Mouse (Mus musculus): ENCODE measurements around the gene Dclk2. TPM values are rescaled to one million over a fixed set of nuclear protein-coding genes. Genes with fewer than 3 reads are reported as not detected.

Dclk2 gene
- polyA plus RNA-seq, 1 experiment from 2014 or later = 14.1 TPM

DNA sequence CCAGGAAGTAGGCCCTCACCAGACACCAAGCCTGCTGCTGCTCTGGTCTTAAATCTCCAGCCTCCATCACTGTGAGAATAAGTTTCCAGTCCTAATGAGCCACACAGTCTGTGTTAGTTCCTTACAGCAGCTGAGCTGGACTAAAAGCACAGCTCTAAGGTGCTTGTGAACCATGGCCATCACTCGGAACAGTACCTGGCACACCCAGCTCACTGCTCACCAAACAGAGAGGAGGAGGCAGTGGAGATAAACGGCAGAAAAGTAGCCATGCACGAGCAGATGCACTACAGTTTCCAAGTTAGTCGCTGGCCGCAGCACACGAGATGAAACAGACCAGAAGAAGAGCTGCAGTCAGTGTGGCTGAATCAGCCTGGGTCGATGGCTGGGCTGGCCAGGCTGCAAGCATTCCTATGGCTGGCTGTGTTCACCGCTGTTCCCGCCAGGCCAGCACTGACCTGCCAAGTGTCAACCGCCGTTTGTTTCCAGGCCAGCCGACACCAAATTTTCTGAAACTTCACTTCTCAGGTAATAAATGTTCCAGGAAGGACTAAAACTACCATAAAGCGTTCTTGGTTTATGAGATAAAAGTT lies 122.7 kb downstream of the Dclk2 start:
- H3K9me3 ChIP-seq = no peaks in the 10 kb centered on the region
- no peak overlapping the region for H3K4me3 ChIP-seq
- peaks cover 48% of the 10 kb centered on the region for H3K4me1 ChIP-seq
- H3K4me2 ChIP-seq = no peak overlapping the region
- H3K9ac ChIP-seq = no peak overlapping the region
- peaks cover 6% of the 10 kb centered on the region; the same call in 1 of the 2 replicates for H3K36me3 ChIP-seq
- H3K27ac ChIP-seq = no peak overlapping the region
- WGBS = 86% methylated on average over 13 of the region's 13 CpGs
- ATAC-seq (ENCODE audit: insufficient number of reproducible peaks, insufficient read depth, low FRiP score, low TSS enrichment, low read depth) = no peak
- no peaks in the 10 kb centered on the region for H3K27me3 ChIP-seq

DNA sequence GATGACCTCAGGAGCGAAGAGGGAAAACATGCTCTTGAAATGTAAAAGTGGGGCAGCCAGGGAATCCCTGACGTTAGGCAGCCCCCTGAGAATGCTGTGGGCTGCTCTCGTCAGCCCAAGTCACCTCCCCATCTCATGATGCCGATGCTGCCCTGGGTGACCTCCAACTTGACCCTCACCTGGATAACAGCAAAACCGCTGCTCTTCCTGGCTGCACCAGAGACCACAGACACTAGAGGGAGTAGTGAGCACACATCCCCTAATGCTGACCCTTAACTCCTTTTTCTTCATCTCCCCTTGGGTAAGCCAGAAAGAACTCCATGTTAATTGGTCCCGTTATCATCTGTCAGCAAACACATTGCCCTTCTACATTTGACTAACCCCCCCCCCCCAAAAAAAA lies 123.9 kb downstream of the Dclk2 start:
- H3K4me1 ChIP-seq = peaks cover 44% of the 10 kb centered on the region
- 39% methylated on average over 6 of the region's 6 CpGs for WGBS
- no peaks in the 10 kb centered on the region for H3K27me3 ChIP-seq
- ATAC-seq (ENCODE audit: insufficient number of reproducible peaks, insufficient read depth, low FRiP score, low TSS enrichment, low read depth) = no peak
- no peak overlapping the region for H3K27ac ChIP-seq
- no peak overlapping the region for H3K4me3 ChIP-seq
- no peak overlapping the region for H3K9ac ChIP-seq
- no peaks in the 10 kb centered on the region for H3K9me3 ChIP-seq
- H3K4me2 ChIP-seq = no peak overlapping the region
- peaks cover 8% of the 10 kb centered on the region; the same call in 1 of the 2 replicates for H3K36me3 ChIP-seq

GRCm38 (mm10) chr3:86793720-86794191 lies 126.9 kb downstream of the Dclk2 start:
- Histone ChIP-seq H3K4me1 (peaks cover 32% of the 10 kb centered on the region), H3K4me3 (no peak overlapping the region), H3K9ac (no peak overlapping the region), H3K27me3 (no peaks in the 10 kb centered on the region), H3K36me3 (peaks cover 16% of the 10 kb centered on the region; the same call in 1 of the 2 replicates), H3K9me3 (no peaks in the 10 kb centered on the region), H3K4me2 (no peak overlapping the region), H3K27ac (peak overlapping the region; percentile 14; the same call in 1 of the 2 replicates)
- ATAC-seq (ENCODE audit: insufficient number of reproducible peaks, insufficient read depth, low FRiP score, low TSS enrichment, low read depth) = no peak
- 69% methylated on average over 1 of the region's 1 CpGs for WGBS

GRCm38 (mm10) chr3:86793264-86793663 lies 127.4 kb downstream of the Dclk2 start:
- H3K9me3 ChIP-seq = no peaks in the 10 kb centered on the region
- ATAC-seq (ENCODE audit: insufficient number of reproducible peaks, insufficient read depth, low FRiP score, low TSS enrichment, low read depth) = no peak
- H3K27ac ChIP-seq = peak overlapping the region; percentile 14; the same call in 1 of the 2 replicates
- H3K9ac ChIP-seq = no peak overlapping the region
- H3K27me3 ChIP-seq = no peaks in the 10 kb centered on the region
- 79% methylated on average over 4 of the region's 4 CpGs for WGBS
- peaks cover 37% of the 10 kb centered on the region for H3K4me1 ChIP-seq
- H3K36me3 ChIP-seq = peaks cover 16% of the 10 kb centered on the region; the same call in 1 of the 2 replicates
- H3K4me3 ChIP-seq = no peak overlapping the region
- no peak overlapping the region for H3K4me2 ChIP-seq

- peaks cover 16% of the 10 kb centered on the region; the same call in 1 of the 2 replicates for H3K36me3 ChIP-seq
- no peak for ATAC-seq (ENCODE audit: insufficient number of reproducible peaks, insufficient read depth, low FRiP score, low TSS enrichment, low read depth)
- H3K9me3 ChIP-seq = no peaks in the 10 kb centered on the region
- WGBS = 89% methylated on average over 5 of the region's 5 CpGs
- peaks cover 47% of the 10 kb centered on the region for H3K4me1 ChIP-seq
- H3K9ac ChIP-seq = no peak overlapping the region
- no peak overlapping the region for H3K4me3 ChIP-seq
- no peaks in the 10 kb centered on the region for H3K27me3 ChIP-seq
- no peak overlapping the region for H3K4me2 ChIP-seq
- no peak overlapping the region for H3K27ac ChIP-seq
Measured at GRCm38 (mm10) chr3:86789752-86790151, 130.9 kb downstream of the Dclk2 start.

DNA sequence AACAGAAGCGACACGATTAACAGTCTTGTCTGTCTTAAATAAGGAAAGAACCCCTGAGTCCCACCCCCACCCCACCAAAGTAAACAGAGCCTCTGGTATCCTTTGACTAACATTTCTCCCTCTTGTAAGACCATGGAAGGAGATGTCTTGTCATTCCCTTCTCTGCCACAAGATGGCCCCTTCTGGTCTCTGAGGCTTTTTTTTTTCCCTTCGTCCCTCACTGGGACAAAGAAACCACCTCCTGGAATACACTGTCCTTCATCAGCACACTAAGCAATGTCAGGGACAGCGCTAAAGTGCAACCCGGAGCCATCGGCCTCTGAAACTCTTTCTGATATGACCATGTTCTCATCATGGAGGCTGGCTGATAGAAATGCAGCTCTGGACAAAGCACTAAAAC lies 131.9 kb downstream of the Dclk2 start:
- Histone ChIP-seq H3K27ac (no peak overlapping the region), H3K4me3 (no peak overlapping the region), H3K36me3 (peaks cover 22% of the 10 kb centered on the region), H3K9me3 (no peaks in the 10 kb centered on the region), H3K4me1 (peaks cover 39% of the 10 kb centered on the region), H3K4me2 (no peak overlapping the region), H3K9ac (no peak overlapping the region), H3K27me3 (no peaks in the 10 kb centered on the region)
- no peak for ATAC-seq (ENCODE audit: insufficient number of reproducible peaks, insufficient read depth, low FRiP score, low TSS enrichment, low read depth)
- 42% methylated on average over 6 of the region's 6 CpGs for WGBS

DNA sequence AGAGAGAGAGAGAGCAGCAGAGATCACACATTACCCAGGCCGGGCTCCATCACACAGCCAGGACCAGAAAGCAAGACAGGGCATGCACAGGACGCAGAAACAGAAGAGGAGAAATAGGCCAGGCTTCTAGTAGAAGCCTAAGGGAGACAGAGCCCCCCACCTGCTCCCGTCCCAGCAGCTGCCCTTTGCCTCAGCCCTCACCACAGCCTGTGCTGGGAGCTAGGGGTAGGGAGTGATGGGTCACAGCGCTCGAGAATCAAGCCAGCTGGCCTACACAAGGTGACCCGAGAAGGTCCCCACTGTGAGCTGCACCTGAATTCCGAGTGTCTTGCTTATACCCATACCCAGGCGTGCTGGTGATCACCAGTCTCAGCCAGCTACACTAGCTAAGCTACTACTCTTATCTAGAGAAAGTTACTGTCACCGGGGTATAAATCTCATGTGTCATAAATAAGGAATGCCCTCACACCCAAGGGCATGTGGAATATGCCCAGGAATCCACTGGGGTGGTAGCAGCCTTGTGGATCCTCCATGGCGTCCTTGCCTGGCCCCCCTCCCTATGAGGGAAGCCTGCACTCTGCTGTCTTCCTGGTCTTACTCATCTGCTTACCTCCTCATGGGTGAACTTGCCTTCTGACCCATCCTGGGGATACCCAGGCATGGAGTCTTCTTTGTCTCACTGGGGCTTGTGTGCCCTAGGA lies 133.1 kb downstream of the Dclk2 start:
- WGBS = 88% methylated on average over 10 of the region's 10 CpGs
- no peak overlapping the region for H3K9ac ChIP-seq
- peaks cover 25% of the 10 kb centered on the region for H3K36me3 ChIP-seq
- peak; percentile 16; the same call in 1 of the 2 replicates for ATAC-seq (ENCODE audit: insufficient number of reproducible peaks, insufficient read depth, low FRiP score, low TSS enrichment, low read depth)
- no peaks in the 10 kb centered on the region for H3K27me3 ChIP-seq
- H3K4me2 ChIP-seq = no peak overlapping the region
- H3K4me3 ChIP-seq = no peak overlapping the region
- H3K27ac ChIP-seq = peak overlapping the region; percentile 53
- H3K4me1 ChIP-seq = peaks cover 33% of the 10 kb centered on the region
- no peaks in the 10 kb centered on the region for H3K9me3 ChIP-seq

DNA sequence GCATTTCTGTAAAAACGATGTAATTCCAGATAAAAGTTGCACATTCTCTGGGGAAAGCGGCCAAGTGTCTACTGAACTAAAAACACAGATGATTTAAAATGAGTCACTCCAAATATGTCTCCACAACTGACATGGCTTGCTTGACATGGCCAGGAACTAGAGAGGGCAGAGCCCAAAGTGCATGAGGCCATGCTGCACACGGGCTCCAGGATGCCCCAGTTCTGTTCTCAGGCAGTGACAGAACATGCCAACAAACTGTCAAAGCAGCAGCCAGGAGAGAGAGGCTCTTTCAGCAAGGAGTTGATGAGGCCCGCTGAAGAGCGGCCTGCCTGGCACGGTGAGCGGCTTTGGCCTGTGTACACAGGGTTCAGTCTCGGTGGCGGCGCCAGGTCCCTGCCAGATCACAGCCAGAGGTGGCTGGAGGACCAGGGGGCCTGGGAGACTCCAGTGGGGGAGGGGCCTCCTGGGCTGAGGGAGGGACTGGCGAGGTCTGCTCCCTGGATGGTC lies 133.8 kb downstream of the Dclk2 start:
- peaks cover 33% of the 10 kb centered on the region for H3K4me1 ChIP-seq
- H3K36me3 ChIP-seq = peaks cover 25% of the 10 kb centered on the region
- ATAC-seq (ENCODE audit: insufficient number of reproducible peaks, insufficient read depth, low FRiP score, low TSS enrichment, low read depth) = peak; percentile 57
- no peaks in the 10 kb centered on the region for H3K9me3 ChIP-seq
- no peak overlapping the region for H3K4me2 ChIP-seq
- no peaks in the 10 kb centered on the region for H3K27me3 ChIP-seq
- H3K27ac ChIP-seq = peak overlapping the region; percentile 53
- H3K9ac ChIP-seq = peak overlapping the region; percentile 27; the same call in 1 of the 2 replicates
- H3K4me3 ChIP-seq = no peak overlapping the region
- WGBS = 61% methylated on average over 11 of the region's 11 CpGs

- Histone ChIP-seq H3K9me3 (no peaks in the 10 kb centered on the region), H3K36me3 (peaks cover 23% of the 10 kb centered on the region), H3K4me1 (peaks cover 30% of the 10 kb centered on the region), H3K27ac (0 out of 2 replicates have a peak overlapping the region, but pooled peaks have one; percentile 53), H3K9ac (no peak overlapping the region), H3K4me3 (no peak overlapping the region), H3K4me2 (no peak overlapping the region), H3K27me3 (no peaks in the 10 kb centered on the region)
- ATAC-seq (ENCODE audit: insufficient number of reproducible peaks, insufficient read depth, low FRiP score, low TSS enrichment, low read depth) = no peak
- 88% methylated on average over 12 of the region's 12 CpGs for WGBS
Measured at GRCm38 (mm10) chr3:86786280-86786679, 134.4 kb downstream of the Dclk2 start.

- whole genome bisulfite sequencing = 73% methylated on average over 11 of the region's 11 CpGs
- H3K9ac ChIP-seq = no peak overlapping the region
Measured at GRCm38 (mm10) chr3:86784930-86785329, 135.7 kb downstream of the Dclk2 start.

DNA sequence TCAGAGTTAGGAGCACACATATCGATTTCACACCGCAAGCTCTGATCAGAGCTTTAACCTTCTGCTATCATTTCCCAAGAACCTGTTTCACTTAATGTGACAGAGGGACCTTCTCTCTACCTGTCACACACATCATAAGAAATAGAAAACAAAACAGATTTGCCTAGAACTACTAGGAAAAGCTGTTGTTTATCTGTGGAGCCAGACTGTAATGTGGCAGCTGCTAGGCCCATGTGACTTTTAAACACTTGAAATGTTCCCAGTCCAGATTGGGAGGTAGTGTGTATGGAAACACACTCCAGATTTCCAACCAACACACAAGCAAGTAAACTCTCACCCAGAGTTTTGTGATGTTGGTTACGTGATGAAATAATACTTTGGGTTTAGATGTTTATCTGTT lies 136.6 kb downstream of the Dclk2 start:
- peaks cover 32% of the 10 kb centered on the region for H3K36me3 ChIP-seq
- H3K9ac ChIP-seq = no peak overlapping the region
- no peak for ATAC-seq (ENCODE audit: insufficient number of reproducible peaks, insufficient read depth, low FRiP score, low TSS enrichment, low read depth)
- peaks cover 22% of the 10 kb centered on the region for H3K4me1 ChIP-seq
- no peak overlapping the region for H3K4me3 ChIP-seq
- H3K27me3 ChIP-seq = no peaks in the 10 kb centered on the region
- no peaks in the 10 kb centered on the region for H3K9me3 ChIP-seq
- WGBS = 90% methylated on average over 3 of the region's 3 CpGs
- H3K4me2 ChIP-seq = no peak overlapping the region
- no peak overlapping the region for H3K27ac ChIP-seq

More at GRCm38 (mm10) chr3:86784930-86785329, 135.7 kb downstream of the Dclk2 start:
- Histone ChIP-seq H3K36me3 (peaks cover 30% of the 10 kb centered on the region), H3K27me3 (no peaks in the 10 kb centered on the region), H3K4me2 (no peak overlapping the region), H3K4me1 (peaks cover 22% of the 10 kb centered on the region), H3K4me3 (no peak overlapping the region), H3K9me3 (no peaks in the 10 kb centered on the region), H3K27ac (no peak overlapping the region)
- ATAC-seq (ENCODE audit: insufficient number of reproducible peaks, insufficient read depth, low FRiP score, low TSS enrichment, low read depth) = no peak

DNA sequence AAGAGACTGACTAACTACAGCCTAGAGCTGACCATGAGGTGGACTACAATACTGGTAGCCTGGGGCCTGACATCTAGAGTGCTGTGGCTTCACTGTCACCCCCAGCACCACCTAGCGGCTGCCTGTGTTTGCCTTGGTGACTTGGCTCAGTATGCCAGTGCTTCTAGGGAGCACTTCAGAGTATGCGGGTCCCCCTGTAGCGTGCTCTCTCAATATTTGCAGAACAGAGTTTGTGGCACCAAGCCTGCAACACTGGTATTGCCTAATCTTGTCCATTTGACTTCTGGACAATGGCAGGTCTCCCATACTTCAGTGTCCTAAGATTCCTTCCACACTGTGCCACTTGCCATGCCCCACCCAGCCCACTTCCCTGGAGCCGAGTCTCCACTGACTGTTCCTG lies 140.9 kb downstream of the Dclk2 start:
- no peak overlapping the region for H3K27ac ChIP-seq
- H3K4me3 ChIP-seq = no peak overlapping the region
- no peaks in the 10 kb centered on the region for H3K9me3 ChIP-seq
- H3K36me3 ChIP-seq = peaks cover 38% of the 10 kb centered on the region
- H3K27me3 ChIP-seq = no peaks in the 10 kb centered on the region
- no peak for ATAC-seq (ENCODE audit: insufficient number of reproducible peaks, insufficient read depth, low FRiP score, low TSS enrichment, low read depth)
- no peak overlapping the region for H3K9ac ChIP-seq
- 74% methylated on average over 4 of the region's 4 CpGs for WGBS
- H3K4me2 ChIP-seq = no peak overlapping the region
- H3K4me1 ChIP-seq = peaks cover 23% of the 10 kb centered on the region

Measured in embryonic facial prominence, embryonic 13.5 days (tissue).